Mouse (Mus musculus) CH12.LX (cell line): ENCODE data around the gene Cd207. TPM values are rescaled to one million over a fixed set of nuclear protein-coding genes. Genes with fewer than 3 reads are reported as not detected.

Experiments used
- DNase-seq: peaks from one replicate; pipeline ENCODE4 v3.0.0-alpha.2; 2013; ENCODE audit errors: extremely low read depth
- H3K27ac ChIP-seq: 2 replicates; pipeline ENCODE4 v1.5.1; 2012; ENCODE audit warnings: low read depth, mild to moderate bottlenecking, control low read depth, moderate library complexity; ENCODE audit not compliant: insufficient read depth
- H3K27me3 ChIP-seq: replicated peaks from 2 replicates; pipeline ENCODE3; 2012; ENCODE audit warnings: inconsistent platforms
- H3K36me3 ChIP-seq, 2 experiments: replicated peaks in 1 of 2; 2 replicates each; pipeline versions ENCODE3 to v1.6.1; 2012; ENCODE audit warnings: inconsistent platforms in 1 of 2, low read length in 1 of 2, mild to moderate bottlenecking in 1 of 2, mixed read lengths in 1 of 2, moderate library complexity in 1 of 2; ENCODE audit not compliant: control insufficient read depth in 1 of 2, insufficient read depth in 1 of 2
- H3K4me1 ChIP-seq, 2 experiments: 2 replicates each; pipeline ENCODE4 v1.6.1; 2012; ENCODE audit warnings: inconsistent platforms in 1 of 2, moderate library complexity in 1 of 2; ENCODE audit not compliant: insufficient read depth in 2 of 2, control insufficient read depth in 1 of 2
- H3K4me2 ChIP-seq: 2 replicates; pipeline ENCODE4 v1.6.1; 2012; ENCODE audit warnings: low read depth, mild to moderate bottlenecking, control low read depth; ENCODE audit not compliant: poor library complexity, insufficient read depth, severe bottlenecking
- H3K4me3 ChIP-seq, 3 experiments: fragments of 150-350 bp in 1 of 3; sonication (generic) in 1 of 3; replicated peaks in 1 of 3; 2 replicates each; pipeline versions ENCODE3 to v1.5.1; 2011 to 2012; ENCODE audit warnings: low read depth in 2 of 3, low read length in 2 of 3, mild to moderate bottlenecking in 2 of 3, moderate library complexity in 2 of 3, control low read depth in 1 of 3, improper control_type of control experiment in 1 of 3, inconsistent platforms in 1 of 3, mixed read lengths in 1 of 3; ENCODE audit not compliant: poor library complexity in 1 of 3
- H3K79me2 ChIP-seq: replicated peaks from 2 replicates; pipeline ENCODE4 v1.6.1; 2012; ENCODE audit warnings: mild to moderate bottlenecking, moderate library complexity; ENCODE audit not compliant: control insufficient read depth, poor library complexity, insufficient read depth, severe bottlenecking; ENCODE audit errors: extremely low read depth
- H3K9ac ChIP-seq: 2 replicates; pipeline ENCODE4 v1.6.1; 2012; ENCODE audit warnings: low read depth, mild to moderate bottlenecking, control low read depth, moderate library complexity; ENCODE audit not compliant: insufficient read depth
- H3K9me3 ChIP-seq: replicated peaks from 2 replicates; pipeline ENCODE3; 2012; ENCODE audit warnings: low read length, inconsistent platforms, mixed read lengths
- BHLHE40 ChIP-seq: IDR thresholded peaks from 2 replicates; pipeline ENCODE4 v1.6.1; 2011; ENCODE audit warnings: mild to moderate bottlenecking, low read depth, low read length, improper control_type of control experiment
- CHD1 ChIP-seq: IDR thresholded peaks from 2 replicates; pipeline ENCODE4 v1.6.1; 2012; ENCODE audit warnings: low read depth, low read length, improper control_type of control experiment, inconsistent platforms
- CHD2 ChIP-seq: IDR thresholded peaks from 2 replicates; pipeline ENCODE4 v1.6.1; 2011; ENCODE audit warnings: low read length, improper control_type of control experiment
- E2F4 ChIP-seq: IDR thresholded peaks from 2 replicates; pipeline ENCODE4 v1.6.1; 2011; ENCODE audit warnings: low read depth, low read length, improper control_type of control experiment; ENCODE audit not compliant: insufficient replicate concordance
- EP300 ChIP-seq: IDR thresholded peaks from 2 replicates; pipeline ENCODE4 v1.6.1; 2011; ENCODE audit warnings: low read length, improper control_type of control experiment
- ETS1 ChIP-seq: conservative IDR thresholded peaks from 2 replicates; pipeline ENCODE4 v1.6.1; 2012; ENCODE audit warnings: low read depth, mild to moderate bottlenecking, inconsistent platforms, low read length, improper control_type of control experiment, moderate library complexity
- GABPA ChIP-seq: IDR thresholded peaks from 2 replicates; pipeline ENCODE4 v1.6.1; 2012; ENCODE audit warnings: low read depth, low read length, improper control_type of control experiment, inconsistent platforms; ENCODE audit not compliant: insufficient replicate concordance
- HCFC1 ChIP-seq: IDR thresholded peaks from 2 replicates; pipeline ENCODE4 v1.6.1; 2012; ENCODE audit warnings: low read depth, mild to moderate bottlenecking, inconsistent platforms, low read length, improper control_type of control experiment
- IRF4 ChIP-seq: IDR thresholded peaks from 2 replicates; pipeline ENCODE4 v1.6.1; 2014; ENCODE audit warnings: low read depth, mild to moderate bottlenecking, inconsistent platforms, low read length, improper control_type of control experiment
- JUND ChIP-seq: conservative IDR thresholded peaks from 2 replicates; pipeline ENCODE4 v1.6.1; 2011; ENCODE audit warnings: low read depth, low read length, improper control_type of control experiment
- KAT2A ChIP-seq: IDR thresholded peaks from 2 replicates; pipeline ENCODE4 v1.6.1; 2012; ENCODE audit warnings: low read length, improper control_type of control experiment, inconsistent platforms; ENCODE audit not compliant: insufficient replicate concordance
- MAX ChIP-seq: IDR thresholded peaks from 2 replicates; pipeline ENCODE4 v1.6.1; 2011; ENCODE audit warnings: low read length, improper control_type of control experiment
- MAZ ChIP-seq: IDR thresholded peaks from 2 replicates; pipeline ENCODE4 v1.6.1; 2012; ENCODE audit warnings: low read depth, mild to moderate bottlenecking, inconsistent platforms, low read length, improper control_type of control experiment, moderate library complexity
- MEF2A ChIP-seq: IDR thresholded peaks from 2 replicates; pipeline ENCODE4 v1.6.1; 2014; ENCODE audit warnings: low read depth, mild to moderate bottlenecking, inconsistent platforms, low read length, improper control_type of control experiment, borderline replicate concordance
- MXI1 ChIP-seq: IDR thresholded peaks from 2 replicates; pipeline ENCODE4 v1.6.1; 2011; ENCODE audit warnings: mild to moderate bottlenecking, low read depth, low read length, improper control_type of control experiment
- NRF1 ChIP-seq: IDR thresholded peaks from 2 replicates; pipeline ENCODE4 v1.6.1; 2014; ENCODE audit warnings: low read depth, mild to moderate bottlenecking, inconsistent platforms, low read length, improper control_type of control experiment, moderate library complexity
- POLR2AphosphoS2 ChIP-seq: IDR thresholded peaks from 2 replicates; pipeline ENCODE4 v1.6.1; 2011; ENCODE audit warnings: low read depth, low read length, improper control_type of control experiment
- RCOR1 ChIP-seq: conservative IDR thresholded peaks from 2 replicates; pipeline ENCODE4 v1.6.1; 2012; ENCODE audit warnings: low read depth, mild to moderate bottlenecking, inconsistent platforms, low read length, improper control_type of control experiment
- SMC3 ChIP-seq: IDR thresholded peaks from 2 replicates; pipeline ENCODE4 v1.6.1; 2011; ENCODE audit warnings: low read depth, low read length, improper control_type of control experiment
- TCF12 ChIP-seq: IDR thresholded peaks from 2 replicates; pipeline ENCODE4 v1.6.1; 2014; ENCODE audit warnings: low read depth, mild to moderate bottlenecking, inconsistent platforms, low read length, improper control_type of control experiment
- UBTF ChIP-seq: IDR thresholded peaks from 2 replicates; pipeline ENCODE4 v1.6.1; 2012; ENCODE audit warnings: low read depth, mild to moderate bottlenecking, inconsistent platforms, low read length, improper control_type of control experiment, moderate library complexity
- USF2 ChIP-seq: conservative IDR thresholded peaks from 2 replicates; pipeline ENCODE4 v1.6.1; 2011; ENCODE audit warnings: low read depth, low read length, improper control_type of control experiment
- ZC3H11A ChIP-seq: IDR thresholded peaks from 2 replicates; pipeline ENCODE4 v1.6.1; 2012; ENCODE audit warnings: low read depth, mild to moderate bottlenecking, inconsistent platforms, low read length, improper control_type of control experiment
- ZMIZ1 ChIP-seq: IDR thresholded peaks from 2 replicates; pipeline ENCODE4 v1.6.1; 2012; ENCODE audit warnings: low read depth, mild to moderate bottlenecking, inconsistent platforms, low read length, improper control_type of control experiment
- dilution Hi-C: fragments of 300-500 bp; cut with MboI; formaldehyde crosslinking; loops from 2 replicates; pipeline ENCODE4 v1.14.3; 2020; ENCODE audit warnings: low sequenced_read_pairs; ENCODE audit not compliant: extremely low pct_unique_long_range_greater_than_20kb, extremely low pct_ligation_motif_present
- in situ Hi-C: fragments of 300-500 bp; cut with MboI; formaldehyde crosslinking; loops from 3 replicates; pipeline ENCODE4 v1.14.3; 2019; ENCODE audit warnings: low sequenced_read_pairs, low pct_ligation_motif_present, low pct_unique_long_range_greater_than_20kb, mixed read lengths
- polyA plus RNA-seq: library from polyadenylated mRNA; unstranded; fragments of >175 nt; gene quantifications from 2 replicates; pipeline ENCODE4 v1.2.1, GENCODE M21; 2012; ENCODE audit warnings: low read depth; ENCODE audit not compliant: insufficient read length
- total RNA-seq, 2 experiments: library from RNA; depleted of rRNA; stranded (reverse); fragments of 300-350 nt in 1 of 2; fragments of >200 nt in 1 of 2; gene quantifications; 2 replicates each; pipeline ENCODE4 v1.2.3; 2012 to 2014

Cd207 gene
- total and polyA plus RNA-seq, 3 experiments: not detected

DNA sequence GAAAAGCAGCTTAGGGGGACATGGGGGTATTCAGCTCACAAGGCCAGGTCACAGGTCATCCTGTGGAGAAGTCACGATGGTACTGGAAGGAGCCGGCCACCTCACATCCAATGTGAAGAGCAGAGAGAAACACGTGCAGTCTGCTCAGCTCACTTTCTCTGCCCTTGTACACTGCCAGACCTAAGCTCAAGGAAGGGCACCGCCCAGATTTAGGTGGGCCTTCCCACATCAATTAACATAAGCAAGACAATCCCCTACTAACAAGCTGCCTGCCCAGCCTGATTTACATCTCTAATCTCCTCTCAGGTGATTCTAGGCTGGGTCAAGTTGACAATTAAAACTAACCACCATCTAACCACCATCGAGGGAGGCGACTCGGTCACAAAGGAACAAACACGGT lies 20.3 kb upstream of the Cd207 start:
- in situ Hi-C loops: no loop called here
- peaks cover 86% of the 10 kb centered on the region for H3K27me3 ChIP-seq
- H3K4me3 ChIP-seq: no peak overlapping the region
- no peaks in the 10 kb centered on the region for H3K9me3 ChIP-seq
- TF ChIP-seq USF2 (no peak), ZC3H11A (no peak), IRF4 (no peak), KAT2A (no peak), MXI1 (no peak), JUND (no peak), UBTF (no peak), ZMIZ1 (no peak), SMC3 (no peak), RCOR1 (no peak), GABPA (no peak)
- H3K27ac ChIP-seq: no peak overlapping the region
- no peaks in the 10 kb centered on the region for H3K79me2 ChIP-seq
- no peak overlapping the region for H3K4me2 ChIP-seq
- no peak overlapping the region for H3K9ac ChIP-seq
- DNase-seq: no peak
- H3K36me3 ChIP-seq: no peaks in the 10 kb centered on the region
- dilution Hi-C loops: no loop called here
- no peaks in the 10 kb centered on the region for H3K4me1 ChIP-seq

DNA sequence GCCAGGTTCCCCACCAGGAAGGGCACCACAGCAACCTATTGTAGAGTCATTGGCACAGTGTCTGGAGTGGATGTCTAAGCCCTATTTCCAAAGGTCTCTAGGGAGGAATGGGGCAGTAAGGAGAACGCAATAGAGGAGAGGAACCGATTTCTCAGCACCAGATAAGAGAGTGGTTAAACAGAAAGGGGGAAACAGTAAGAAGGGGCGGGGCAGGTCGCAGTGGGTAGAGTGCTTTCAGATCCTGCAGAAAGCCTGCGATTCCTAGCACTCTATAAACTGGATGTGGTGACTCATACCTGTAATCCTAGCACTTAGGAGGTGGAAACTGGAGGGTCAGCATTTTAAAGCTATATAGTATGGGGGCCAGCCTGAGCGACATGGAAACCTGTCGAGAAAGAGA lies 19.0 kb upstream of the Cd207 start:
- no peak for TF ChIP-seq MEF2A
- no peak for TF ChIP-seq NRF1
- no peak for TF ChIP-seq ETS1
- TF ChIP-seq HCFC1: no peak
- TF ChIP-seq BHLHE40: no peak
- no peak for TF ChIP-seq TCF12
- TF ChIP-seq POLR2AphosphoS2: no peak
- TF ChIP-seq GABPA: no peak
- TF ChIP-seq UBTF: no peak
- no peak for TF ChIP-seq EP300
- TF ChIP-seq CHD2: no peak
- TF ChIP-seq CHD1: no peak
- no peak for TF ChIP-seq USF2
- TF ChIP-seq MAX: no peak
- TF ChIP-seq E2F4: no peak
- TF ChIP-seq MAZ: no peak
- no peak for TF ChIP-seq SMC3
- no peak for TF ChIP-seq KAT2A
- no peak for TF ChIP-seq RCOR1
- TF ChIP-seq, all 38 proteins: peak for 0
- in situ Hi-C loops: no loop called here
- Histone ChIP-seq H3K9me3 (no peaks in the 10 kb centered on the region), H3K9ac (no peak overlapping the region), H3K27me3 (peaks cover 86% of the 10 kb centered on the region), H3K79me2 (no peaks in the 10 kb centered on the region), H3K36me3 (no peaks in the 10 kb centered on the region), H3K4me2 (no peak overlapping the region), H3K27ac (no peak overlapping the region), H3K4me3 (no peak overlapping the region), H3K4me1 (peaks cover 0 to 5% of the 10 kb centered on the region in 2 experiments; a peak in 1 of 4 replicates)
- dilution Hi-C loops: no loop called here
- DNase-seq: no peak
